Mouse (Mus musculus): ENCODE measurements around the gene Fmnl3. TPM values are rescaled to one million over a fixed set of nuclear protein-coding genes. Genes with fewer than 3 reads are reported as not detected.

The Fmnl3 gene
- polyA plus RNA-seq, 1 experiment from 2014 or later, result 26.9 TPM

GRCm38 (mm10) chr15:99399503-99400245 lies 29.4 kb upstream of the Fmnl3 start:
- H3K9me3 ChIP-seq, result no peaks in the 10 kb centered on the region
- ATAC-seq (ENCODE audit: insufficient number of reproducible peaks, low FRiP score, low TSS enrichment, low read depth), result no peak
- no peak overlapping the region for H3K4me2 ChIP-seq
- peaks cover 26% of the 10 kb centered on the region for H3K36me3 ChIP-seq
- no peak overlapping the region for H3K4me3 ChIP-seq
- H3K27me3 ChIP-seq, result no peaks in the 10 kb centered on the region
- H3K27ac ChIP-seq, result peak overlapping the region; percentile 30; the same call in 1 of the 2 replicates
- H3K4me1 ChIP-seq, result peaks cover 37% of the 10 kb centered on the region
- 61% methylated on average over 15 of the region's 15 CpGs for WGBS
- no peak overlapping the region for H3K9ac ChIP-seq

GRCm38 (mm10) chr15:99397622-99398021 lies 27.3 kb upstream of the Fmnl3 start:
- H3K9ac ChIP-seq, result no peak overlapping the region
- no peaks in the 10 kb centered on the region for H3K9me3 ChIP-seq
- no peak overlapping the region for H3K4me2 ChIP-seq
- no peaks in the 10 kb centered on the region for H3K27me3 ChIP-seq
- WGBS, result 75% methylated on average over 2 of the region's 2 CpGs
- H3K36me3 ChIP-seq, result peaks cover 7% of the 10 kb centered on the region
- H3K4me1 ChIP-seq, result peaks cover 46% of the 10 kb centered on the region
- ATAC-seq (ENCODE audit: insufficient number of reproducible peaks, low FRiP score, low TSS enrichment, low read depth), result no peak
- H3K4me3 ChIP-seq, result no peak overlapping the region
- no peak overlapping the region for H3K27ac ChIP-seq

GRCm38 (mm10) chr15:99396875-99397274 lies 26.6 kb upstream of the Fmnl3 start:
- ATAC-seq (ENCODE audit: insufficient number of reproducible peaks, low FRiP score, low TSS enrichment, low read depth), result no peak
- no peak overlapping the region for H3K4me3 ChIP-seq
- peaks cover under 1% of the 10 kb centered on the region for H3K36me3 ChIP-seq
- no peak overlapping the region for H3K4me2 ChIP-seq
- WGBS, result 77% methylated on average over 4 of the region's 4 CpGs
- no peak overlapping the region for H3K9ac ChIP-seq
- H3K4me1 ChIP-seq, result peaks cover 50% of the 10 kb centered on the region
- H3K27ac ChIP-seq, result no peak overlapping the region
- H3K9me3 ChIP-seq, result no peaks in the 10 kb centered on the region
- no peaks in the 10 kb centered on the region for H3K27me3 ChIP-seq

- Histone ChIP-seq H3K4me1 (peaks cover 50% of the 10 kb centered on the region), H3K4me2 (no peak overlapping the region), H3K27ac (no peak overlapping the region), H3K36me3 (no peaks in the 10 kb centered on the region; the same call in 1 of the 2 replicates), H3K9ac (no peak overlapping the region), H3K9me3 (no peaks in the 10 kb centered on the region), H3K4me3 (no peak overlapping the region), H3K27me3 (no peaks in the 10 kb centered on the region)
- WGBS, result 68% methylated on average over 1 of the region's 1 CpGs
- no peak for ATAC-seq (ENCODE audit: insufficient number of reproducible peaks, low FRiP score, low TSS enrichment, low read depth)
Measured at GRCm38 (mm10) chr15:99396462-99396861, 26.2 kb upstream of the Fmnl3 start.

GRCm38 (mm10) chr15:99393386-99394252 lies 23.3 kb upstream of the Fmnl3 start:
- H3K4me3 ChIP-seq, result peak overlapping the region; percentile 68
- WGBS, result 3% methylated on average over 24 of the region's 24 CpGs

GRCm38 (mm10) chr15:99392486-99393385 lies 22.5 kb upstream of the Fmnl3 start, which contains the start of gene Tmbim6:
TSS of gene Tmbim6 (plus strand) at chr15:99392882.
- no peaks in the 10 kb centered on the region for H3K27me3 ChIP-seq
- under 1% methylated on average over 51 of the region's 51 CpGs for WGBS

More at GRCm38 (mm10) chr15:99393386-99394252, 23.3 kb upstream of the Fmnl3 start:
- peak overlapping the region; percentile 95 for H3K27ac ChIP-seq
- H3K9me3 ChIP-seq, result no peaks in the 10 kb centered on the region
- H3K27me3 ChIP-seq, result no peaks in the 10 kb centered on the region
- H3K4me2 ChIP-seq, result peak overlapping the region; percentile 79
- H3K36me3 ChIP-seq, result no peaks in the 10 kb centered on the region
- peak overlapping the region; percentile 69 for H3K9ac ChIP-seq
- peaks cover 39% of the 10 kb centered on the region for H3K4me1 ChIP-seq
- ATAC-seq (ENCODE audit: insufficient number of reproducible peaks, low FRiP score, low TSS enrichment, low read depth), result no peak

GRCm38 (mm10) chr15:99391975-99392374 lies 21.7 kb upstream of the Fmnl3 start:
- H3K4me2 ChIP-seq, result peak overlapping the region; percentile 60
- no peak overlapping the region for H3K9ac ChIP-seq
- H3K27me3 ChIP-seq, result no peaks in the 10 kb centered on the region
- H3K27ac ChIP-seq, result peak overlapping the region; percentile 33; the same call in 1 of the 2 replicates
- no peaks in the 10 kb centered on the region for H3K36me3 ChIP-seq
- no peak for ATAC-seq (ENCODE audit: insufficient number of reproducible peaks, low FRiP score, low TSS enrichment, low read depth)
- H3K9me3 ChIP-seq, result no peaks in the 10 kb centered on the region
- H3K4me1 ChIP-seq, result peaks cover 35% of the 10 kb centered on the region
- peak overlapping the region; percentile 68 for H3K4me3 ChIP-seq
- WGBS, result 81% methylated on average over 6 of the region's 6 CpGs

More at GRCm38 (mm10) chr15:99392486-99393385, 22.5 kb upstream of the Fmnl3 start, which contains the start of gene Tmbim6:
- Histone ChIP-seq H3K36me3 (no peaks in the 10 kb centered on the region), H3K4me1 (peaks cover 35% of the 10 kb centered on the region), H3K9ac (peak within 1 kb of the TSS; percentile 69), H3K9me3 (no peaks in the 10 kb centered on the region), H3K4me3 (peak within 1 kb of the TSS; percentile 68), H3K4me2 (peak within 1 kb of the TSS; percentile 79), H3K27ac (peak within 1 kb of the TSS; percentile 95)
- peak; percentile 100 for ATAC-seq (ENCODE audit: insufficient number of reproducible peaks, low FRiP score, low TSS enrichment, low read depth)

GRCm38 (mm10) chr15:99390472-99391401 lies 20.5 kb upstream of the Fmnl3 start:
- Histone ChIP-seq H3K27me3 (no peaks in the 10 kb centered on the region), H3K4me2 (no peak overlapping the region), H3K9me3 (no peaks in the 10 kb centered on the region), H3K4me3 (no peak overlapping the region), H3K27ac (no peak overlapping the region), H3K4me1 (peaks cover 24% of the 10 kb centered on the region), H3K9ac (no peak overlapping the region), H3K36me3 (no peaks in the 10 kb centered on the region)
- WGBS, result 63% methylated on average over 7 of the region's 7 CpGs
- ATAC-seq (ENCODE audit: insufficient number of reproducible peaks, low FRiP score, low TSS enrichment, low read depth), result no peak

- ATAC-seq (ENCODE audit: insufficient number of reproducible peaks, low FRiP score, low TSS enrichment, low read depth), result no peak
- Histone ChIP-seq H3K9ac (no peak overlapping the region), H3K27me3 (no peaks in the 10 kb centered on the region), H3K4me1 (peaks cover 7% of the 10 kb centered on the region), H3K9me3 (no peaks in the 10 kb centered on the region), H3K36me3 (no peaks in the 10 kb centered on the region), H3K27ac (no peak overlapping the region), H3K4me2 (no peak overlapping the region), H3K4me3 (no peak overlapping the region)
- WGBS, result 74% methylated on average over 4 of the region's 4 CpGs
Measured at GRCm38 (mm10) chr15:99387976-99388375, 17.7 kb upstream of the Fmnl3 start.

- no peaks in the 10 kb centered on the region for H3K9me3 ChIP-seq
- WGBS, result 78% methylated on average over 3 of the region's 3 CpGs
- no peak overlapping the region for H3K9ac ChIP-seq
- H3K27me3 ChIP-seq, result no peaks in the 10 kb centered on the region
- H3K4me2 ChIP-seq, result no peak overlapping the region
- H3K4me1 ChIP-seq, result peaks cover 3% of the 10 kb centered on the region
- no peak overlapping the region for H3K27ac ChIP-seq
- no peak overlapping the region for H3K4me3 ChIP-seq
- H3K36me3 ChIP-seq, result no peaks in the 10 kb centered on the region
- no peak for ATAC-seq (ENCODE audit: insufficient number of reproducible peaks, low FRiP score, low TSS enrichment, low read depth)
Measured at GRCm38 (mm10) chr15:99386796-99387195, 16.5 kb upstream of the Fmnl3 start.

All from limb, embryonic 15.5 days (tissue).